Mouse (Mus musculus) c-Kit-negative CD71-positive TER-119-positive erythroid progenitor cells, embryonic 14.5 days (primary cell): ENCODE measurements at regions not wholly inside any gene's neighbourhood (a gene's known extent, or its start where the extent isn't known, plus 50 kb on each side); places are given as distances from the start of the nearest gene placed in this dataset.
"Not testable (repeated sequence)": the region's sequence is repeated elsewhere in the genome, so short reads cannot be mapped to it uniquely, and the experiment has no call there.

ENCODE experiments used
- DNase-seq: peaks from one replicate; pipeline ENCODE4 v3.0.0-alpha.2; 2013; ENCODE audit warnings: low read depth, low spot score

DNA sequence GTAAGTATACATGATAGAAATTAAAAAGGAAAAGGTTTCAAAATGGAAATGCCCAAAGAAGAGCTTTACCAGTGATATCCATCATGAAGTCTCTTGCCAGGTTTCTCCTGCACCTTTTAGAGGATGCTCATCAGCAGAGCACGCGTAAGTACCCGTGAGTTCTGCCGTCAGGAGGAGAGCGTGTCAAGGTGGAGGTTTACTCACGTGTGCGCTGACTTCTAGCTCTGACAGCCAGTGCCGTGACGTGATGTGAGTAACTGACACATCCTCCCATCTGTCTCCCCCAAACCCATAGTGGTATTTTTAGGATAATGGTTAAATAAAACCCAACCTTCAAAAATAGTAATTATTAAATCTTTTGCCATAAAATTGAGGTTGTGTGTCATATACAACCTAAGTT is 55.3 kb downstream of the Adra2a start:
- no peak for DNase-seq

DNA sequence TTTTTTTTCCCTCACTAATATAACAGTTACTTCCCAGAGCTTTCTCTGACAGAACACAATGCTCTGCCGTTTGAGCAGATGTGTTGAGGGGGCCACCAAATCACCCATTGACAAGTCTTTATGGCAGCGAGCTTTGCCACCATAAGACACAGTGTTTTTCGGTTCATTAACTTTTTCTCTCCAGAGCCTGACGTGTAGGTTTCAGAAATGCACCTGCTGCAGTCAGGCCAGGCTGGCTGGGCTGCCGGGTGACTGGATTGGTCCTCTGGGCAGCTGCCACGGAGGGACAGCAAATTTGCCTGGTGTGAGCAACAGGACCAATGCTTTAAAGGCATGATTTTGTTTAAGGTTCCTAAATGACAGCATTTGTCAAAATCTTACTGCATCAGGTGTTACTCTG is 55.8 kb downstream of the Adra2a start:
- DNase-seq = no peak

DNA sequence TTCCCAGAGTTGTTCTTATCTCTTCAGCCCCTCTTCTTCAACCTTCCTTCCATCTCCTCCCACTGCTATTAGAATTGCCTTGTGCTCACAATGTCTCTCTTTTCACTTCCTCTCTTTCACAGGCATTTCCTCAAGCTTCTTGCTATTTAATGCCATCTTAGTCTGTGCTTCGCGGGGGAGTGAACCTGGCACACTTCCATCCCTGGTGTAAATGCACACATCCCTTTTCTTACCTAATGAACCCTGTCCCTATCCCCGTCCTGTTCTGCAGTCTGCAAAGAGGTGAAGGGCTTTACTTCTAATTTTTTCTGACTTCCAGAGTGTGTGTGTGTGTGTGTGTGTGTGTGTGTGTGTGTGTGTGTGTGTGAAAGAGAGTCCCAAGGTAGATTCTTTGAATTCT is 62.6 kb downstream of the Adra2a start:
- DNase-seq = no peak

DNA sequence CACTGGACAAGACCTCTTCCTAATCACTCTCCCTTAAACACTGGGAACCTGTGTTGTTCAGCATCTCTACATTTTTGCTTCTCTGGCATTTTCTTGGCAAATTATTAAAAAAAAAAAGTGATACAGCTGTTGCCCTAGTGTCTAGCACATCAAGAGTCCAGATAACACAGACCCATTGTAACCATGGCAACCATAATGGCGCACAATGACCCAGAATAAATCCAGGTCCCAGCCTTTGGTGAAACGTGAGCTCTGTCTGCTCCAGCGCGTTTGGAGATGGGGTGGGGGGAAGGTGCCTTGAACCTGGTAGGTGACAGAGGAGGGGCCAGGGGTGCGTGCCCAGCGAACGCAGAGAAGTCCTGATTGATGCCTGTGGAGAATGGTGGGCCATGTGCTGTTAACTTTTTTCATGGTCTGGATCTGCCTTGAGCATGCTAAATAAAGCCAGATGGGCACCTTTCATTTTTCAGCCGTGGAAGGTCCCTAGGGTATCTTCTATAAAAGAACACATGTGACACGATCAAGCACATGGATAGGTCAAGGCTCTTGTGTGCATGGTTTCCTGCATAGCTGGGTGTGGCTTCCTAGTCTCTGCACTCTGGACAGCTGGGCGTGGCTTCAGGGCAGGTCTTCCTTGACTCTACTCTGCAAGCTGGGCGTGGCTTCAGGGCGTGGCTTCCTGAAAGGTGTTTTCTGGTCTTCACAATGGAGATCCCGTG is 63.3 kb downstream of the Adra2a start:
- DNase-seq = peak; percentile 26

DNA sequence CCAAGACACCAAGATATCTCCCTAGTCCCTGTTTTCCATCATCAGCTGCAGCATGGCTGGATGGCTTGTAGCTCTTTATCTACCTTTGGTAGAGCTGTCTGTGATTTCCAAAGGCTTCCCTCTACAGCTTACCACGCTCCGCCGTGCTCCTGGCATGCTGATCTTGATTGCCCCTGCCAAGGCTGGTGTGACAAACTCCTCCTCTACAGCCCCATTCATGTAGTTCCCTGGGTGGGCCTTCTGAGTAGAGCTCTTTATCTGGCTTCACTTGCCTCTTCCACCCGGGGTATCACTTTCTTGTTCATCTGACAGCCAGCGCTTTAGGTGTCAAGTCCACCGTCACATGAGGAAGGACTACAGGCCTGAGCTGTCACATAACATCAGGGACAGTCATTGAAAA is 66.1 kb downstream of the Adra2a start:
- no peak for DNase-seq

DNA sequence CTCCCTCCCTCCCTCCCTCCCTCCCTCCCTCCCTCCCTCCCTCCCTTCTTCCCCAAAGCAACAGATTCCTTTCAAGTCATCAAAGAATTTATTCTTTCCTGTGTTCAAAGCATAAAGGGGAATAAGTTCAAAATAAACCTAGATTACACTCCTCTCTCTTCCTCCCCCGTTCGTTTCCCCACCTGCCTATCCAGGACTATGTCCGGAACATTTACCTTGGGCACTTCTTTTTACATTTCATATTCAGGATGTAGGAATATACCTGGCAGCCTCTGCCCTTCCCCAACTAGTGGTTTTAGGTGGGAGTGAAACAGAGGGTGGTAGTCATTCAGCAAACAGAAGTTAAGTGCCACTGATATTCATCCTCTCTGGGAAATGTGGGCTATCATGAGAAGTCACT is 68.7 kb downstream of the Adra2a start:
- no peak for DNase-seq

DNA sequence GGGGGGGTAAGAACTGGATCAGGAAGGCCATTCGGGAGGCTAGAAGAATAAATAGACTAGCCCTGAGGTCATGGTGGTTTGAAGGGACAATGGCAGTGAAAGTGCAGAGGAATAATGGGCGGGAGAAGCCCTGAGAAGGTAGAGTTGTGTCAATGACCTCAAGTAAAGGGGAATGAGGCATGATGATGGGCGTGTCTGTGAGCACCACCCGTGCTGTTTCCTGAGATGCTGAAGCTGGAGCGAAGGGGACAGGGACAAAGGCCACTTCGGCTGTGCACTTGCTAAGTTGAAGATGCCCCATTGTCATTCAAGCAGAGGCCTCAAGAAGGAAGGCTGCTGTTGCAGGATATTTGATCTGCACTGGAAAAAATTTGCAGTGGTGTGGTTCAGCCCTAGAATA is 69.5 kb downstream of the Adra2a start:
- no peak for DNase-seq

DNA sequence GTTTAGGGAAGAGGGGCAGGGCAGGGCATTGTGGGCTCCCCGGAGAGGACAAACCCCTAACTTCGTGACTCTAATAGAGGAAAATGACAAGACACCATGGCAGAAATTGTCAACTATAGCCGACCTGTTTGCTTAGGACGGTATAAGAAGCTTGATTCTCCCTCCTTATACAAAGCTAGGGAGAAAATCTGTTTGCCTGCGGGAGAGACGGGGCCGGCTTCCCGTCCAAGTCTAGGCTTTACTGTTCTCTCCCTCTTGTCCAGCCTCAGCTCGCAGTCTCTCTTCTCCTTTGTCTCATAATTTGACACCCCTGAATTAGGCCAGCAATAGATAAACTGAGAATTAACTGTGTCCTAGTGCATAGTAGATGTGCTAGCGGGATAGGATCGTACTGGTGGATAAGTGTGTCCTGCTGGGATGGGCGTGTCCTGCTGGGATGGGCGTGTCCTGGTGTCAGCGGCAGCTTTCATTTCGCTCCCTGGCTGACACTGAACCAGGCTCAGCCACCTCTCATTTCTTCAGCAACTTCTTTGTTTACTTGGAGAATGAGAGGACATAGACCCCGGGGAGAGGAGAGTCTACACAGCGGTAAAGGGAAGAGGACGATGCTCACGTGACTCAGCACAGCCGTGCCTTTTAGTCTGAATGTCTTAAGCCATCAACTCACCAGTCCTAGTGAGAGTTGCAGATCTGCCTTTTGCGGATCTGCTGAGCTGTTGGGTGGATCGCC is 70.8 kb downstream of the Adra2a start:
- DNase-seq = peak; percentile 27

DNA sequence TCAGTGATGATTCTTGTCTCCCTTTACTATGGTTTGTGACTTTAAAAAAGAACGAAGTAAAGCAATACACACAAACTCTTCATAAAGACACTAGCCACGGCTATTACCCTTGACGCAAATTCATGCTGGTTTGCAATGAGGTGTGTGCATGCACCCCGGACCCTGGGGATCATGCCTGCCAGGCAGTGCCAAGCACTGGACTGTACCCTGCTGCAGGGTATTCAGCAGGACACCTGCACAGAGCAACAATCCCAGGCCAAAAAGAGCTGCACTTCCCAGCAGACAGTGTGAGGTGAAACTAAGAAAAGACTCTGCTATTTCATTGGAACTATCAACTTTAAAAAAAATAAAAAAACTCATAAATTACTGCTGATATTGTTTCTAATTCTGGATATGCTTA is 71.4 kb downstream of the Adra2a start:
- DNase-seq = no peak

DNA sequence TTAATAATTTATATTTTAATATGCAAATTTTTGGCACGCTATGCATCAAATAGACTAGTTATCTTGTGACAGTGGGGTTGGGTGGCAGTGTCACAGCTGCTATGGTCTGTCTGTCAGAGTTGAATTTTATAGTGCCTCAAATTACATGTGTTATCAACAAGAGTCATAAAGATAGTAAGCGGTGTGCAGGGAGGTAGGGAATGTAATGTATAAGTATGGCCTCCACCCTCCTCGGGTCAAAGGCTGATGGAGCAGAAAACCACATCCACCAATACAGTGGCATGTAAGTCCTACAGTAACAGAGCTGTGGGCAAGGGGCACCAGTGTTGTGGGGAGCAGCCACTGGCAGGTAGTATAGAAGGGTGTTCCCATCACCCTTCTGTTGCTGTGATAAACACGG is 72.9 kb downstream of the Adra2a start:
- DNase-seq = no peak

DNA sequence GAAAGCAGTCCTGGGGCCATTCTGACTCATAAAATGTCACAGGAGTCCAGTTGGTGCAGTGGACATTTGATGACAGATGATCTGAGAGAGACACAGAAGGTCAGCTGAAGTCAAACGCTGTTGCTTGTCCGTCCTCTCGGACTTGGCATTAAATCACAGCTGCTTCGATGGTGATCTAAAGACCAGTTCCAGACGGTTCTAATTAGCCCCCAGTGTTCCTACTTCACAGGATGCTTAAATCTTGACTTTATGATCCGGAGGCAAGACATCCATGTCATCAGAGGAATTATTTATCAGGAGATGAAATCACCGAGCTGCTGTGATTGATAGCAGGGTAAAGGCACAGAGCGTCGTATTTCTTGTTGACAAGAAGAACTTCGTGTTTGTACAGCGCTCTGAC is 73.7 kb downstream of the Adra2a start:
- no peak for DNase-seq

DNA sequence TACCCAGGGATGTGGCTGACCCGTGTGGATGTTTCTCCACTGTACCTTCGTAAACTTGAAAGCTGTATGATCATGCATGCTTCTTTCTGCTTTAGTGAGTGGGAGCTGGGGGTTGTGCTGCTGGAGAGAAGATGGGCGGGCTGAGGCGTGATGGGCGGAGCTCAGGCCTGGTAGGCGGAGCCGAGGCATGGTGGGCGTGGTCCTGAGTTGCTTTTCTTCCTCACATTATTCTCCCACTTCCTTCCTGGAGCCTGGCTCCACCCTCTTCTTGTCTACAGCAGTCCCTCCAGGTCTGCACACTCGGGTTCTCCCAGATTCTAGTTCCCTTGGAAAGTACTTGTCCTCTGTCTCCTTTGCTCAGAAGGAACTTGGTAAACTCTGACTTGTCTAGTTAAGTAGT is 79.6 kb downstream of the Adra2a start:
- DNase-seq = no peak

DNA sequence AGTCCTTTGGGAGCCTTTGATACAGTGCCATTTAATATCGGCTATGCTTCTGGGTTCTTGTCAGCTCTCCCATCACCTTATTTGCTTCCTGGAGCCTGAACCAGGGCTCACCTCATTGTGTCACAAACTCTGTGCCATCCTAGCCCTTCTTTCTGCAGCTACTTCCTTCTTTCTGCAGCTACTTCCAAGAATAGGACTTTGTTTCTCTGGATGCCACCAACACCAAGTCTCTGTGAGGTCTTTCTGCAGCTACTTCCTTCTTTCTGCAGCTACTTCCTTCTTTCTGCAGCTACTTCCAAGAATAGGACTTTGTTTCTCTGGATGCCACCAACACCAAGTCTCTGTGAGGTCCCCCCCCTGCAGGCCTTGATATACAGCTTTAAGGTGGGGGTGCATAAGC is 107.8 kb downstream of the Adra2a start:
- DNase-seq = not testable (repeated sequence)

DNA sequence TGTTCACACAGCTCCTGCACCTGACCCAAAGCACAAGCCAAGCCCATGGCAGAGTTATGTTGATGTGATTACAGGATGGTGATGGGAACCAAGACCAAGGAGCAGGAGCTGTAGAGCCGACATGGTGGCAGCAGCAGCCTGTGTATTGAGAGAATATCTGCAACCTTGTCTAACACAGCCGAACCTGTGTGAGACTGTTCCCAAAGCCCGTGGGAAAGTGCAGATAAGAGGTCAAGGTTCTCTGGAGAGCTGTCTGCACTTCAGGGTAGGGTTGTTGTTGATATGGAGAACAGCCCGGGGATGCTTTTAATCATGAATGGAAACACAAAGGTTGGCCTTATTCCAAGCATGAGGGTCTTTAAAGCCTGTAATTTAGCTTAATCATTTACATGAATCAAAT is 110.4 kb downstream of the Adra2a start:
- no peak for DNase-seq

DNA sequence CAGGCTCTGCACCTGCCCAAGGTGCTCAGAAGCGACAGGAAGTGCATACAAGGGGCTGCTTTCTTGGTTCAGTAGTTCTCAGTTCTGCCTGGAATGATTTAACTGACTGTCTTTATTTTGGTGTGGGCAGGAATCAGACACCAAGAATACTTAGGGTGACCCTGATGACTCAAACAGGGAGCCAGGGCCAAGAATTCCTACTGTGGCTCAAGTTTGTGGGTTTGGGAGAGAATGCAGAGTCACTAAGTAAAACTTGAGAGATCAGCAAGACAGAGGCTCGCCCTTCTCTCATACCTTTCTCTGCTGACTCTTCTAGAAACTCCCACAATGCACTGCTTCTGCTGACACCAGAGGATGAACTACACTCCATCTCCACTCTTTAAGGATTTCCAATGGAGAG is 126.4 kb downstream of the Adra2a start:
- no peak for DNase-seq

DNA sequence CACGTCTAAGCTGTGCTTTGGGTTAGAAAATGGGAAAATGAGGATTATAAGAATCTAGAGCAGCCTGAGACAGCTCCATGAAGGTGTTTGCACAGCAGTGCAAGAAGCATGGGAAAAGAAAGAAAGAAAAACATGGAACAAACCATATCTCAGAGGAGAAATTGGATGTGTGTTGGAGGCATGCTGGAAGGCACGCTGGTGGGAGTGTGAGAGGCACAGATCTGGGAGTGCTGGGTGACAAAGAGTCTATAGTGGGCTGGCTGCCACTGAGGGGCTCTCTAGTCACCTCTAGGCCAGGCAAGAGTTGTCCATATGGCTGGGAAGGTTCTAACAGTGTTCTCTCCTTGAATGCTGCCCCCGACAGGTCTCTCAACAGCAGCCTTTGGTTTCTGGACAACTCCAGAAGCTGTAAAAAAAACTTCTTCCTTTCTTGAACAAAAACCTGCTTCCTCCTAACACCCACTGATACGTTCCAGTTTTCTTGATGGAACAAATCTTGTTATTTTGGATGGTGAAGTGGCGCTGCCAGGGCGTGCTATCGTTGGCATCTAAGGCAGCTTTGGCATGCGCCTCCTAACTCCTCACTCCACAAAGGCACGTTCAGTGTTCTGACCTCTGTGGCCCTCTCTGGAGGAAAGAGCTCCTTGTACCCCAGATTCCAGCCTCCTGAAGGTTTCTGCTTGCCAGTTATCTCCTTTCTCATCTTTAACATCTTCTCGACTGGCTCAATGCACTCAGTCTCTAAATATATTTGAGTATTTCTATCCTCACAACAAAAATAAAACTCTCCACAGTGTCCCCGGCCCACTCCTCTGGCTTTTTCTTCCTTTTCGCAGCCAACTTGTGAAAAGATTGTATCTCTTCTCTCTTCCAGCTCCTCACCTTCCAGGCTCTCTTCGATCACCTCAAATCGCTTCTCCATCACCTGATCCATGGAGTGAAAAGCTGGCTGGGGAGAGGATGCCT is 130.4 kb downstream of the Adra2a start:
- DNase-seq = no peak

DNA sequence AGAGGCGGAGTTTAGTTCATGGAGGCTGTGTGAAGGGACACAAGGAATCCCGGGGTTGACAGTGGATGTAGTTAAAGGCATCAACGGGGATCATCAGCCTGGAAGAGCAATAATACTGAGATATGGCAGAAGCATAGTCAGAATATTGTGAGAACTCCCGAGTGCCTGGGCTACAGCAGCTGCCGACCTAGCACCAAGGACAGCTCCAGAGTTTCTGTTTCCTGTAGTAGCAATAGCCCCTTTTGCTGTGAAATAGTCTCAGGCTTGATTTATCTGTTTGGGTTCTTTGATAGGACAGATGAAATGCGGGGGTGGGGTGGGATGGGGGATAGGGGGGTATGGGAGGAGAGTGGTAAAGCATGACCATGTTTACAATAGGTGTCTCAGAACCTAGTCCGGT is 131.8 kb downstream of the Adra2a start:
- DNase-seq = no peak

DNA sequence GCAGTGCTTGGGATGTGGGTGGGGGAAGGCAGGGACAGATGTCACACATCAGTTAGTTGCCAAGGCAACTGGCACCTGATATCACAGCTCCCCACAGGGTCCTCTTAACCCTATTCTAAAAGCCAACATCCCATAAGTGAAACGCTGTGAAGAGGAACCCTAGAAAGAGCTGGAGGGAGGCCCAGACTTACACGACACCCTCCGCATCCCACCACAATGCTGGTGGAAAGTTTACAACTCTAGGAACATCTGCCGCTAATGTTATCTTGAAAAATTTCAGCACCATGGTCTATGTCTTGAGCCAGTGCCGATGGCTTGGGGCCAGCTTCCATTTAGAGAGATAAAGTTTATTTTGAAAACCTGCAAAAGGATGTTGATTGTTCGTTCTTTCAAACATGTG is 133.5 kb downstream of the Adra2a start:
- no peak for DNase-seq

DNA sequence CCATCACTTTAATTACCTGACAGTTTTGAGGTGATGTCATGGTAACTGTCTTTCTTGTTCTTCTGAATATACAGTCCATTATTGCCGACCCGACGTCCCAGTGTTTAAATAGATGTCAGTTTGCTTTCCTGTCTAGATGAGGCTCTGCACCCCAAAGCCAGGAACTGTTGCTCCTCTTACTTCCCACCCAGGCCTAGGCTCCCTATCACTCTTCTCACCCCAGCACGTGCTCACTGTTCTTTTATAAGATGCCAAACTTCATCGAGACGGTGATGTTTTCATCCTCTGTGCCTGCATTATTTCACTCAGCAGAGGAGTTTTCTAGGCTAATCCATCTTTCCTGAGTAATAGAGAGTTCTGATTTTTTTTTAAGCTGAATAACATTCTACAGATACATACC is 156.5 kb downstream of the Adra2a start:
- no peak for DNase-seq

DNA sequence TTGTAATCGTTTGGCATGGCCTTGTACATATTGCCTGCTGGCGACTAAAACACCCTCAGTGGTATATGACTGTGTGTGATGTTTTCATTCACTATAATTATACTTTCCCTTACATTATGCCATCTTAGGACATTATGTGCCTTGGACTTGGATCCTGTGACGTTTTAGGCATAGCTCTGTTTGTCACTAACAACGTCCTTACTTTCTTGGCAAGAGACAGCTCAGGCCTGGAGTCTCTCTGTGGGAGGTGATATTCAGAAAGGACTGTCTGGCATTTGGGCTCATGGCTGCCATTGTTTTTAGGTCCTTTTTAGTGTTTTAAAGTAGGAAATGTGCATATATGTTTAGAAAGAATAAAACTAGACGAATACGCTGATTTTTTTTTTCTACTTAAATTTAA is 158.5 kb downstream of the Adra2a start:
- DNase-seq = no peak

DNA sequence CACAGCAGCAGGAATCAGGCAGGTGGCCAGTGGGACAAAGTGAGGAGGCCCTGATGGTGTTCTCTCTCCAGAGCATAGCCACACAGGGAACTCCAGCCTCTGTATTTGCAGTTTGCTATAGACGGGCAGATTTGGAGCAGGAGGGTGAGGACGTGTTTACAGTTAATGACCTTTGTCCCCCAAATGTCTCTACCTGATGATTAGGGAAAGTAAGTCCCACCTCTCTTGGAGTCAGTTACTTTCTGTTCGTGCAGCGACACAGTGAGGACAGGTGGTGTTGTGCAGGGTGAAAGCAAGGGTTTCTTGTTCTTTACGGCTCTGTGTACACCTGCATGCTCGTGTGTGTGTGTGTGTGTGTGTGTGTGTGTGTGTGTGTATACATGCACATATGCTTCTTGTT is 162.9 kb downstream of the Adra2a start:
- no peak for DNase-seq

DNA sequence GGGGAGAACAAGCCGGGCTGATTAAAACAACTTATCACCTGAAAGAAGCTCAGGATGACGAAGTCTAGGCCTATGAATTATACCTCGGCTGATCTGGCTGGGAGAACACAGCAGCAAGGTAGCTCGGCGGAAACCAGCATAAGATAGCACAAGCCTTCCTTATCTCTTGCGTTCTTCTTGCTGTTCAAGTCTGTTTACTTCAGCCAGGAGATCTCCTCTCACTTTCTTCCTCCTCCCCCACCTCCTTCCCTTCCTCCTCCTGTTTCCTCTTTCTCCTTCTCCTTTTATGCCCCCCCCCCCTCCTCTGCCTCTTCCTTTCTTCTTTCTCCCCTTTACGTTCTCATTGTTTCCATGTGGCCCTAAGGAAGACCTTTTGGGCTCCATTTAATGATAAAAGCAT is 168.2 kb downstream of the Adra2a start:
- DNase-seq = no peak
